Mouse (Mus musculus): ENCODE data around the gene Bhlhe23. TPM values are rescaled to one million over a fixed set of nuclear protein-coding genes. Genes with fewer than 3 reads are reported as not detected.

Gene Bhlhe23
- polyA plus RNA-seq, 1 experiment from 2014 or later: 0.08 TPM

GRCm38 (mm10) chr2:180740349-180740748 is 36.4 kb downstream of the Bhlhe23 start:
- no peak overlapping the region for H3K27ac ChIP-seq
- WGBS: 24% methylated on average over 3 of the region's 3 CpGs
- no peaks in the 10 kb centered on the region for H3K36me3 ChIP-seq
- H3K9me3 ChIP-seq: no peaks in the 10 kb centered on the region
- no peak overlapping the region for H3K4me3 ChIP-seq (replicated peaks)
- no peaks in the 10 kb centered on the region for H3K4me1 ChIP-seq
- no peak for ATAC-seq (ENCODE audit: insufficient read depth, low FRiP score, low read depth)
- H3K27me3 ChIP-seq (replicated peaks): 0 out of 2 replicates have a peak, but pooled peaks cover 4% of the 10 kb centered on the region
- H3K9ac ChIP-seq: no peak overlapping the region
- H3K4me2 ChIP-seq: no peak overlapping the region

- H3K4me2 ChIP-seq: no peak overlapping the region
- ATAC-seq (ENCODE audit: insufficient read depth, low FRiP score, low read depth): no peak
- no peak overlapping the region for H3K27ac ChIP-seq
- H3K4me3 ChIP-seq (replicated peaks): no peak overlapping the region
- 0 out of 2 replicates have a peak, but pooled peaks cover 4% of the 10 kb centered on the region for H3K27me3 ChIP-seq (replicated peaks)
- no peaks in the 10 kb centered on the region for H3K4me1 ChIP-seq
- no peaks in the 10 kb centered on the region for H3K36me3 ChIP-seq
- H3K9ac ChIP-seq: no peak overlapping the region
- WGBS: 85% methylated on average over 2 of the region's 2 CpGs
- no peaks in the 10 kb centered on the region for H3K9me3 ChIP-seq
Measured at GRCm38 (mm10) chr2:180737984-180738383, 38.7 kb downstream of the Bhlhe23 start.

- H3K4me3 ChIP-seq (replicated peaks): no peak overlapping the region
- H3K4me1 ChIP-seq: 0 out of 2 replicates have a peak, but pooled peaks cover 4% of the 10 kb centered on the region
- H3K27ac ChIP-seq: no peak overlapping the region
- no peaks in the 10 kb centered on the region for H3K36me3 ChIP-seq
- 78% methylated on average over 7 of the region's 7 CpGs for WGBS
- no peaks in the 10 kb centered on the region for H3K9me3 ChIP-seq
- 0 out of 2 replicates have a peak, but pooled peaks cover 4% of the 10 kb centered on the region for H3K27me3 ChIP-seq (replicated peaks)
- no peak overlapping the region for H3K9ac ChIP-seq
- H3K4me2 ChIP-seq: no peak overlapping the region
- no peak for ATAC-seq (ENCODE audit: insufficient read depth, low FRiP score, low read depth)
Measured at GRCm38 (mm10) chr2:180735232-180735631, 41.5 kb downstream of the Bhlhe23 start.

- WGBS: 56% methylated on average over 6 of the region's 6 CpGs
- Histone ChIP-seq H3K9ac (no peak overlapping the region), H3K4me3 (replicated peaks) (no peak overlapping the region), H3K4me1 (0 out of 2 replicates have a peak, but pooled peaks cover 4% of the 10 kb centered on the region), H3K36me3 (no peaks in the 10 kb centered on the region), H3K9me3 (no peaks in the 10 kb centered on the region), H3K4me2 (peak overlapping the region; percentile 10; the same call in 1 of the 2 replicates), H3K27ac (no peak overlapping the region), H3K27me3 (replicated peaks) (no peaks in the 10 kb centered on the region)
- peak; percentile 76 for ATAC-seq (ENCODE audit: insufficient read depth, low FRiP score, low read depth)
Measured at GRCm38 (mm10) chr2:180731984-180732383, 44.7 kb downstream of the Bhlhe23 start.

GRCm38 (mm10) chr2:180731036-180731435 is 45.7 kb downstream of the Bhlhe23 start:
- Histone ChIP-seq H3K36me3 (no peaks in the 10 kb centered on the region), H3K9me3 (no peaks in the 10 kb centered on the region), H3K4me1 (0 out of 2 replicates have a peak, but pooled peaks cover 4% of the 10 kb centered on the region), H3K4me3 (replicated peaks) (no peak overlapping the region), H3K27ac (no peak overlapping the region), H3K4me2 (no peak overlapping the region), H3K9ac (no peak overlapping the region), H3K27me3 (replicated peaks) (no peaks in the 10 kb centered on the region)
- no peak for ATAC-seq (ENCODE audit: insufficient read depth, low FRiP score, low read depth)
- 62% methylated on average over 3 of the region's 3 CpGs for WGBS

- H3K4me1 ChIP-seq: peaks cover 19% of the 10 kb centered on the region
- H3K36me3 ChIP-seq: no peaks in the 10 kb centered on the region
- no peak for ATAC-seq (ENCODE audit: insufficient read depth, low FRiP score, low read depth)
- no peak overlapping the region for H3K4me3 ChIP-seq (replicated peaks)
- no peaks in the 10 kb centered on the region for H3K9me3 ChIP-seq
- no peak overlapping the region for H3K9ac ChIP-seq
- no peak overlapping the region for H3K4me2 ChIP-seq
- WGBS: 52% methylated on average over 4 of the region's 4 CpGs
- H3K27me3 ChIP-seq (replicated peaks): no peaks in the 10 kb centered on the region
- H3K27ac ChIP-seq: no peak overlapping the region
Measured at GRCm38 (mm10) chr2:180727613-180728021, 49.1 kb downstream of the Bhlhe23 start.

GRCm38 (mm10) chr2:180726658-180727442 is 49.9 kb downstream of the Bhlhe23 start:
- H3K27me3 ChIP-seq (replicated peaks): no peaks in the 10 kb centered on the region
- H3K4me1 ChIP-seq: peaks cover 14% of the 10 kb centered on the region
- 64% methylated on average over 6 of the region's 6 CpGs for WGBS
- H3K4me3 ChIP-seq (replicated peaks): no peak overlapping the region
- H3K4me2 ChIP-seq: no peak overlapping the region
- no peaks in the 10 kb centered on the region for H3K9me3 ChIP-seq
- no peak overlapping the region for H3K9ac ChIP-seq
- H3K27ac ChIP-seq: no peak overlapping the region
- H3K36me3 ChIP-seq: peaks cover 5% of the 10 kb centered on the region
- ATAC-seq (ENCODE audit: insufficient read depth, low FRiP score, low read depth): no peak

GRCm38 (mm10) chr2:180725856-180726629 is 50.7 kb downstream of the Bhlhe23 start:
- H3K4me3 ChIP-seq (replicated peaks): peak overlapping the region; percentile 36
- H3K4me1 ChIP-seq: peaks cover 14% of the 10 kb centered on the region
- H3K36me3 ChIP-seq: peaks cover 13% of the 10 kb centered on the region
- no peaks in the 10 kb centered on the region for H3K9me3 ChIP-seq
- 16% methylated on average over 8 of the region's 8 CpGs for WGBS
- peak overlapping the region; percentile 60 for H3K4me2 ChIP-seq
- H3K27ac ChIP-seq: no peak overlapping the region
- H3K9ac ChIP-seq: no peak overlapping the region
- ATAC-seq (ENCODE audit: insufficient read depth, low FRiP score, low read depth): no peak
- H3K27me3 ChIP-seq (replicated peaks): no peaks in the 10 kb centered on the region

- no peak for ATAC-seq (ENCODE audit: insufficient read depth, low FRiP score, low read depth)
- Histone ChIP-seq H3K9me3 (no peaks in the 10 kb centered on the region), H3K36me3 (peaks cover 16% of the 10 kb centered on the region), H3K27me3 (replicated peaks) (no peaks in the 10 kb centered on the region), H3K9ac (no peak overlapping the region), H3K4me3 (replicated peaks) (peak overlapping the region; percentile 36), H3K4me2 (peak overlapping the region; percentile 60), H3K27ac (no peak overlapping the region), H3K4me1 (peaks cover 14% of the 10 kb centered on the region)
- WGBS: 2% methylated on average over 6 of the region's 6 CpGs
Measured at GRCm38 (mm10) chr2:180725414-180725778, 51.3 kb downstream of the Bhlhe23 start.

- Histone ChIP-seq H3K27ac (peak within 1 kb of the TSS; percentile 35; the same call in 1 of the 2 replicates), H3K36me3 (peaks cover 19% of the 10 kb centered on the region), H3K4me1 (peaks cover 14% of the 10 kb centered on the region), H3K4me2 (peak within 1 kb of the TSS; percentile 60), H3K4me3 (replicated peaks) (peak within 1 kb of the TSS; percentile 36), H3K27me3 (replicated peaks) (no peaks in the 10 kb centered on the region), H3K9me3 (no peaks in the 10 kb centered on the region), H3K9ac (no peak within 1 kb of the TSS)
- peak; percentile 92 for ATAC-seq (ENCODE audit: insufficient read depth, low FRiP score, low read depth)
- 4% methylated on average over 18 of the region's 18 CpGs for WGBS
Measured at GRCm38 (mm10) chr2:180724585-180725413, 51.9 kb downstream of the Bhlhe23 start, which contains the start of gene Slc17a9. Gene Slc17a9 (plus strand): TSS chr2:180725263.

Data from stomach, embryonic 15.5 days (tissue).